Mouse (Mus musculus) 3T3-L1 (cell line): ENCODE measurements at regions not wholly inside any gene's neighbourhood (a gene's known extent, or its start where the extent isn't known, plus 50 kb on each side); places are given as distances from the start of the nearest gene placed in this dataset.

Source experiments
- DNase-seq: peaks from one replicate; pipeline ENCODE4 v3.0.0-alpha.2; 2015; ENCODE audit warnings: low read depth, low spot score

DNA sequence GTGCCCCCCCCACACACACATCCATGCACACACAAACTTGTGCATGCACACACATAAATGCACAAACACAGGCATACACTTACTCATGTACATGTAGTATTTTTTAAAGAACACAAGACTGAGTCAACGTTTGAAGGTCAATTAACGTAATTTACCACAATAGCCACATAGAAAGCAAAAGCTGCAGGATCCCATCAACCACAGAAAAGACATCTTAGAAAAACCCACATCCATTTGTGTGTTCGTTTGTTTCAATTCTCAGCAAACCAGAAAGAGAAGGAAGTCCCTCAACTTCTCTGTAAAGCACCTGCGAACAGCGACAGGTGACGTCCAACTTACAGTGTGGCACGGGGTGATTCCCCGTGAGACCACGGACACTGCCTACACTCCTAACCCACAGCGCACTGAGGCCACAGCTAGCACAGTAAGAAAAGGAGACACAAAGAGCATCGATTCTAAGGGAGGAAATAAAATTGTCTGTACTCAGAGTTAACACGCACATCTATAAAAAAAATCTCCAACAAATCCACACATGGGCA is 53.8 kb downstream of the Dio3 start:
- DNase-seq, result no peak

DNA sequence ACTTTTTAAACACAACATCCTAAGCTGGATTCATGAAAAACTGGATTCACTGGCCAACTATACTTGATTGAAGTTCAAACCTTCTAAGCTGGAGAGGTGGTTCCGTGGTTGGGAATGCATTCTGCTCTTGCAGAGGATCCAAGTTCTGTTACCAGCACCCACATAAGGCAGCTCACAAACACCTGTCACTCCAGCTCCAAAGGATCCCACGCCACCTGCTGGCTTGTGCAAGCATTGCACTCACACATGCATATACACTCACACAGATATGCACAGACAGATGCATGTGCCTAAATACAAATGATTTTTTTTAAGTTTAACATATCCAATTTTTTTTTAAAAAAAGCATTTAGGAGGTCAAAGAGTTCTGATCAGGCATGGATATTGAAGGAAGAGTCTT is 55.7 kb downstream of the Dio3 start:
- no peak for DNase-seq

DNA sequence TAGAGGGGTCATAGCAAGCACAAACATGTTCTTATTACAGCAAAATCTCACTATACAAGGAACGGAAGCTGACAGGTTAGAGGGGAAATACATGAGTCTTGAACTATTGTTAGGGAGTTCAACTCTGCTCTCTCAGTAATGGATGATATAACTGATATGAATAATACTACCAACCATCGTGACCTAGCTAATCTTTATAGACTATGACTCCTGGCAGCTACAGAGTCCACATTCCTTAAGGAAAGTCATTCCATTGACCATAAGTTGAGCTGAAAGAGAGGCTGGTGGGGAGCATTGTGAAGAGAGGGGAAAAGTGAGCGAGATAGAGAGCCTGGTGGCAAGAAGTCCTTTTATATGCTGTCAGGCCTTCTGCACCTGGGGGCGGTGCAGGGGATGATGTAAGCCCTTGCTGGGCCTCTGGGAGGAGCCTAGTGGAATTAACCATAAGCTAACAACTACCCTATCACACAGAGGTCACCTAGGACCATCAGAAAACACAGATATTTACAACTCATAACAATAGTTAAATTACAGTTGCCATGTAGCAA is 65.5 kb downstream of the Dio3 start:
- DNase-seq, result no peak

DNA sequence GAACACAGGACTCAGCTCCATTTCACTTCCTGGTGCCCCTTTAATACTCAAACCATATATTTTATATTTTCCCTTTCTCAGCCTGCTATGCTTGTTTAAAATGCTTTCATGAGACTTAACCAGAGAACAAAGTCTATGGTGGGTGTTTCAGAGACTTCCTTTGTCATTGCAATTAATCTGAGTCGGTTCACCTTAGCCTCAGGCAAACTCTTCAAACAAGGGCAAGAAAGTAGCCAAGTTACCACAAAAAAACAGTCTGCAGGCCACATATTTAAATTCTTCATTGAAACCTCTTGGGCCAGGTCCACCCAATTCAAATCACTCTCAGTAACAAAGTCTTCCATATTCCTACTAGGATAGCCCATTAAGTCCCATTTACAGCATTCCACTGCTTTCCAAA is 70.8 kb downstream of the Dio3 start:
- DNase-seq, result no peak

GRCm38 (mm10) chr12:110355851-110356250 is 77.0 kb downstream of the Dio3 start:
- no peak for DNase-seq

GRCm38 (mm10) chr12:110367102-110367501 is 79.8 kb upstream of the Ppp2r5c start:
- no peak for DNase-seq

DNA sequence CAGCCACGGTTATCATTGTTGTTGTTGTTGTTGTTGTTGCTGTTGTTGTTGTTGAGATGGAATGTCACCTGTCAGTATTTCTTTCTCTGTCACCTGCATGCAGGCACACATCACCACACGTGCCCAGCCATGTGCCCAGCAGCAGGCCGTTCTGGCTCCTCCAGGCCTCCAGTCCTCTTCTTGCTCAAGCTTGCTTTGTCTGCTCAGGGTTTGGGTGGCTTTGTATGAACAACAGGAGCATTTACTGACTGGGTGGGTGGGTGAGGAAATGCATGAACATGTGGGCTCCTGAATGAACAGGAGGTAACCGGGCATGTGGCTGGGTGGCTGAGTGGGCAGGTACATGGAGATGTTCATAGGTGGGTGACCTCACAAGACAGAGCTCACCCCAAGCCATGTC is 79.1 kb upstream of the Ppp2r5c start:
- no peak for DNase-seq

DNA sequence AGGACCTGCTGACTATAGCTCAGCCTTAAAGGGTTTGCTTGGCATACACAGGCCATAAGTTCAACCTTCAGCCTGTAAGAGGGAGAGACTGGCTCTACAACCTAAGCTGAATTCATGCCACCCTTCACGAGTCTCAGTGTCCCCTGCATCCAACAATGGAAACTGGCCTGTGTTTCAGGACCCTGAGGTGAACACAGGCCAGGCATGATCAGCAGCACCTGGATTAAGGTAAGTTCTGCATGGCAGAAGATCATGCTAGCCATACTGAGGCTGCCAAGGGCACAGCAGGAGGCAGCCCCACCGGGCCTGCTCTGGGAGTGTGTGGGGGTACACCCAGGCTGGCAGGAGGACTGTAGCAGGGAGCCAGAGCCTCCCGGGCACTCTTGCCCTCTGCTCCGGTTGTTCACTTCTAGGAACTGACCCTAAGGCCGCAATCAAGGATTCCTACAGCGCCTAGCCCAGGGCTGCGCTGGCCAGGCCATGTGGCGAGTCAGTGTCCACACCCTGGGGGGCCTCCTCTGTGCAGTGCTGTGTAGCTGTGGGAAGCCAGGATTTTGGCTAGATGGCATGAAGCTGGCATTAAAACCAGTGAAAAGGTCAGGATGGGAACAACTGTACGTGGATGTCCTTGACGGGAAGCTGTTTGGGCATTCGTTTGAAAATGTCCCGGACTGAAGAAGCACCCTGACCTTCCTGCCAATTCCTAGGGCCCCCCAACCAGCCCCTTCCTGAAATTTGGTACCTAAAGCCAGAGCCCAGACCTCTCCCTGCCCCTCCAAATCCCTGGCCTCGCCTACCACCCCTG is 74.8 kb upstream of the Ppp2r5c start:
- no peak for DNase-seq

- DNase-seq, result no peak
Measured at GRCm38 (mm10) chr12:110372986-110373385, 73.9 kb upstream of the Ppp2r5c start.

DNA sequence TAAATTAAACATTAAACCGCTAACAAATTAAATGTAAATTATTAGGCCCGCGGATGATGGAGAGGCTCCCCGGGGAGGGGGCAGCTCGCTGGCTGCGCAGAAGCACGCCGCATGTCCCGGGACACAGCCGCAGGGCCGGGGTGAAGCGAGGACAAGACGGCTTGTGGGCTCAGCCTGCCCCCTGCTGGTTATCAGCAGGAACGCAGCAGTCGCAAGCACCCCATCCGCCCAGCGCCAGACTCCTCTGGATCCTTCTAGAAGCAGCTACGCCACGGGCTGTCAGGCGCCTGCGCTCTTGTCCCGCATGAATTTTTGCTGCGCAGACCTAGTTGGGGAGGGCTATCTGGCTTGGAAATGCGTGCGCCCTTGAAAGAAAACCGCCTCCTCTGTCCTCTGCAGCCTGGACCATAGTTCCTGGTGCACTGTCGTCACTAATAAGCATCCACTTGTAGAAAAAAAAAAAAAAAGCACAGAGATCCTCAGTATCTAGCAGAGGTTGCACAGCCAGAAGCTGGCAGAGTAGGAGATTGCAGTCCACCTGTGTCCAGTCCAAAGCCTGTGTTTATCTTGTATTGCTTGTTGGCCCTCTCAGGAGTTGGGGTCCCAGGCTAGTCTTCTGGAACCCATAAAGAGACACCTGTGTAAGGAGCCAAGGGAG is 73.4 kb upstream of the Ppp2r5c start:
- DNase-seq, result peak; percentile 83

DNA sequence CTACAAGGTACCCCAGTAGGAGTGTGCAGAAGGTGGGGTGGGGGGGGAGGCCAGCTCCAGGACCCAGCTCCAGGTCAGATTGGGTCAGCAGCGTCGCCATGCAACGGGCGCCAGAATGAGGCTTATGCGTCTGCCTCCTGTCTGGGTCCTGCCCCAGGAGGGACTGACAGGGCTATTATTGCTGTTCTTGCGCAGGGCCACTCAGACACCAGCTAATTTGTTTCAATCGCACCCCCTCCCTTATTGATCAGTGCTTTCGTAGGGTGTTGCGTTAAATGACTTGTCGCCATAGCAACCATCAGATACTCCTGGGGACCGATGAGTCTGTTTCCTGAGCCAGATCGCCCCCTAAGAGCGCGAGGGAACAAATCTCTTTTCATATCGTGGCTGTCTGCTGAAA is 71.8 kb upstream of the Ppp2r5c start:
- no peak for DNase-seq

- no peak for DNase-seq
Measured at GRCm38 (mm10) chr12:110376062-110376837, 70.7 kb upstream of the Ppp2r5c start.

DNA sequence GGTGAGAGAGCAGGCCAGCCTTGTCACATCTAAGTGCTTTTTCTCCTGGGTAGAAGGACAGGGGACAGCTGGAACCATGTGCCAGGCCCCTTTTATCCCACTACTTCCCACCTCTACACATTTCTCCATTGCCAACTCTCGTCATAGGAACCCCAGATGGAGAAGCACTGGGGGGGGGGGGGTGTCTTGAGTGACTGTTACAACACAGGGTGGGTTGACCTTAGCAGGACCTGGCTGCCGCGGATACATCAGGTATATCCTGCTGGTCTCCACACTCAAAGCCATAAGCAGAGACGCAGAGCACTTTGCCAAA is 70.1 kb upstream of the Ppp2r5c start:
- no peak for DNase-seq

GRCm38 (mm10) chr12:110377306-110377705 is 69.6 kb upstream of the Ppp2r5c start:
- no peak for DNase-seq

- DNase-seq, result peak; percentile 62
Measured at GRCm38 (mm10) chr12:110377734-110378133, 69.2 kb upstream of the Ppp2r5c start.

DNA sequence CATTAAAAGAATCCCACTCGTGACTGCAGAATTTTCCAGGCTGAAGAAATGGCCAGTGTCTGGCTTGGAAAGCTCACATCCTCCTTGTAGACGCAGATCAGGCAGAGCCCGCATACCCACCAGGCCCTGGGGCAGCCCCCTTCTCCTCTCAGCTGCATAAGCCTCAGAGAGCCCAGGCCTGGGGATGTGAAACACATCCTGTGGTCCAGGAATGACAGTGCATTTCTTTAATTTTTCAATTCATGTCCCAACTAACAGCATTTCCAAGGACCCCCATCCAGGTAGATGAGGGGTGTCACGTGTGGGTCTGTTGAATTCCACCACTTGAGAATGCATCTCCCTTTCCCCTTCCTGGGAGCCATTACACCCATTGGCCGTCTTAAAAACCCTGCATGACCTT is 68.6 kb upstream of the Ppp2r5c start:
- DNase-seq, result no peak

DNA sequence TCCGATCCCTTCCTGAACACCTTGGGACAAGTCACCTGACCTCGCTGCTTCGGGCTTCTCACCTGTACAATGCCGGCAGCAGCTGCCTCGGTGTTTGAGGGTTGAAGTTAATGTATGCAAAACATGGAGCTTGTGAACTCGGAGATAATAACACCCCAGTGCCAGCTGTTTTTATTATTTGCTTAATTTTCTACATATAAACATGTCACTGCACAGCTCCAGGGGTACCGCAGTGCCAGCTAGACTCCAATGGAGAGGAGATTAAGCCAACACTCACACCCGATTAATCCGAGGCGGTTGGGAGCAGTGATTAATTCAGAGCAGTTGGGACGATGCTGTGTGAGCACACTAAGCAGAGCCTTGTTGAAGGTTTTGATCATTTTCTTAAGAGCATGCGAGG is 67.2 kb upstream of the Ppp2r5c start:
- no peak for DNase-seq

DNA sequence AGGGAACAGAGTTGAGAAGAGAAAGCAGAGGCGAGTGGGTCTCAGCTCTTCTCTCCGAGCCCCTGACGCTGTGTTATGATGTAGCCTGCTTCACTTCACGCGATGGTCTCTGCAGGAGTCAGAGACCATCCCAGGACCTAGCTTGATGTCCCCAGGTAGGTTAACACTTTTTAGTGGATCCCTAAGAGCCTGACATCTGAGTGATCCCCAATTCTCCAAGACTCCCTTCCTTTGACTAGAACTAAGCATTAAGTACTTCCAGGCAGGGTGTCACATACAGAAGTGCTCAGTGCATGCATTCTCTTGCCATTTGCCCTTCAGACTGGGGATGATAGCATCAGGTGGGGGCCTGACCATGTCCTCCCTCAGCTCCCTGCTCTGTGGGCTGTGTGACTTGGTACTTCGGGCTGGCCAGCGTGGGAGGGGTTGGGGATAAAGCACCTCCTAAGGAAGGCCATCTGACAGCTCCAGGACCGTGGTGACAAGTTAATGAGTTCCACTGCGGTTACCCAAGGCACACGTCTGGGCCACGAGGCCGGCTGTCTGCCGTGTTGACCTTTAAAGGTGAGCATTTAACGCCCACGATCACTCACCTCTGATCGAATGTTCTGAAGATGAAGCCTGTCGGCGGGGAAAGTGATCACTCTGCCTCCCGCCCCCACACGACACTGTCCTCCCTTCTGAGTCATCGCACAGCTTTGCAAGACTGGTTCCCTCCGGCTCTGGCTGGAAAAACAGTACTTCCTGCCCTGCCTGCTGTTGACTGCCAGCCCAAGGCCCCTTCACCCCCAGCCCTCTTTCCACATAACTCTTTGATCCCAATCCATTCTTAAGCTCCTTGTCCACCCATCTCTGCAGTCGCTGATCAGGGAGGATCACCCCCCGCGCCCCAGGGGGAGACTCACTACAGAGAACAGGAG is 65.8 kb upstream of the Ppp2r5c start:
- peak; percentile 90 for DNase-seq

DNA sequence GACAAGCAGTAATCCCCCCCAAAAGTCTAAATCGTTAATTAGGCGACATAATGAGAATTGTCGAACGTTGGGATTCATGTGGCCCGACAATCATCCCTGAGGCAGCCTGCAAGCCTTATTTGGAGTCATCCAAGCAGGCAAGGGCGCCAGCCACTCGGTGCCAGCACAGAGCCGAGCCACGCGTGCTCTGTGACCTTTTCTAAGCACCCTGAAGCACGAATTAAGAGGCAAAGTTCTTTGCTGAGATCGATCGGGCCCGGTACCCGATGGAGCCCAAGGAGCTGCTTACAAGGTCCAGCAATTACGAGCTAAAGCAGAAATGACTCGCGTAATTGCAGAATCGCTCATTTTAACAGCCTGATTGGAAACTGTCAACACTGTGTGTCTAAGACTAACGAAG is 61.9 kb upstream of the Ppp2r5c start:
- no peak for DNase-seq

DNA sequence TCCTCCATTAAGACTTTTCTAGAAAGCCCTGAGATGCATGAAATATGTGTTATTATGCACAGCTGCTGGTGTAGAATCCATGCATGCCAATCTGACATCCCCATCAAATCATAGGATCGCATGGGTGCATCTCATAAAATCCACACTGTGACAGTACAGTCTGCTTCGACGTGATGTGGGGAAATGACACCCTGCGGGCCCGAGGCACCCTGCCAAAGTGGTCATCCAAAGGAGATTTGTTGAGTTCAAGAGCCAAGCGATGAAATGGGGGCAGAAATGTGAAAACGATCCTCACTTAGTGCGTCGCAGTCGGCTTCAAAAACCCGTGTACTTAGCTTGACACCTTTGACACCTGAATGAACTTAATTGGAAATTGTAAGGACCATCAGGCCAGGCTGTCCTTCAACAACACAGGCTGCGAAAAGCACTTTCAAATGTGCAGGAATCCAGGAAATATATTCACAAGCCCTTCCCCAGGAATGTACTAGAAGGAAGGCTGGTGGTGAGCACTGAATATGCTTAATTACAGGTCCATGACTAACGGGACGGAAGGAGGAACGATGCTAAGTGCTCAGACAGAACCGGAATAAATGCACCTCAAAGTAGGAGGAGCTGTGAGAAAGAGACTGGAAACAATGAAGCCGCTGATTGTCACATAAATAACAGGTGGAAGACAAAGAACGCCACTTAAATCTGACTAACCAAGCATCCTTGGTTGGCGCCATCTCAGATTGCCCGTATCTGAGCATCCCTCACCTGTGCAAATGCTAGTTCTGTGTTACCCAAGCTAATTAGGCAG is 60.9 kb upstream of the Ppp2r5c start:
- DNase-seq, result no peak
